Mouse (Mus musculus): ENCODE measurements around the gene Gamt. TPM values are rescaled to one million over a fixed set of nuclear protein-coding genes. Genes with fewer than 3 reads are reported as not detected.
"Not testable (repeated sequence)": the region's sequence is repeated elsewhere in the genome, so short reads cannot be mapped to it uniquely, and the experiment has no call there.

Gene Gamt
- total RNA-seq, 2 experiments from 2014 or later, result 342 to 351 TPM

GRCm38 (mm10) chr10:80227877-80228775, 32.7 kb downstream of the Gamt start:
- DNase-seq, result no peak

GRCm38 (mm10) chr10:80227166-80227539, 33.7 kb downstream of the Gamt start:
- no peak for DNase-seq

GRCm38 (mm10) chr10:80226416-80227165, 34.2 kb downstream of the Gamt start, which contains the start of gene Mum1:
Gene Mum1, plus strand, starts transcription at chr10:80226434.
- peak; percentile 98 for DNase-seq

- DNase-seq, result no peak
These were observed 34.8 kb downstream of the Gamt start for GRCm38 (mm10) chr10:80226071-80226415.

GRCm38 (mm10) chr10:80223137-80223536, 37.7 kb downstream of the Gamt start:
- not testable (repeated sequence) for DNase-seq

- DNase-seq, result no peak
These were observed 40.1 kb downstream of the Gamt start for GRCm38 (mm10) chr10:80220676-80221075.

GRCm38 (mm10) chr10:80215048-80215772, 45.6 kb downstream of the Gamt start:
- no peak for DNase-seq

GRCm38 (mm10) chr10:80211547-80212103, 49.2 kb downstream of the Gamt start:
- DNase-seq, result not testable (repeated sequence)

GRCm38 (mm10) chr10:80208841-80209371, 51.9 kb downstream of the Gamt start:
- no peak for DNase-seq

GRCm38 (mm10) chr10:80208248-80208647, 52.6 kb downstream of the Gamt start:
- no peak for DNase-seq

Small RNA genes within 50 kb of the gene (microRNA-seq; reads per million reads assigned to microRNA genes)
- 0 reads per million in 2 experiments for gene Mir6911

Other genes starting within 250 kb of the Gamt start
- gene Arhgap45, start 244.4 kb downstream of the Gamt start, total RNA-seq (2021), result 1 to 10 TPM; 2.0 to 3.5 TPM
- 10 to 100 TPM; 62.1 to 62.7 TPM for gene Polr2e, start 221.2 kb downstream of the Gamt start, total RNA-seq (2021)
- 100 to 1,000 TPM; 380 to 398 TPM for gene Gpx4, start 213.8 kb downstream of the Gamt start, total RNA-seq (2021)
- 10 to 100 TPM in 1 of 2 experiments, 1 to 10 TPM in 1; 7.7 to 11.6 TPM for gene Sbno2, start 155.4 kb downstream of the Gamt start, total RNA-seq (2021)
- 100 to 1,000 TPM; 105 to 110 TPM for gene Stk11, start 145.2 kb downstream of the Gamt start, total RNA-seq (2021)
- 100 to 1,000 TPM; 576 to 659 TPM for gene Atp5d, start 122.4 kb downstream of the Gamt start, total RNA-seq (2021)
- 1 to 10 TPM; 2.3 to 3.2 TPM for gene Cbarp, start 120.2 kb downstream of the Gamt start, total RNA-seq (2021)
- gene Midn, start 112.7 kb downstream of the Gamt start, total RNA-seq (2021), result 10 to 100 TPM; 34.3 to 62.7 TPM
- 10 to 100 TPM; 84.3 to 88.4 TPM for gene Cirbp, start 95.0 kb downstream of the Gamt start, total RNA-seq (2021)
- 1 to 10 TPM; 3.9 to 5.5 TPM for gene 1600002K03Rik, start 88.1 kb downstream of the Gamt start, total RNA-seq (2021)
- gene Efna2, start 81.5 kb downstream of the Gamt start, total RNA-seq (2021), result 1 to 10 TPM; 1.1 to 1.9 TPM
- gene Mum1, start 34.6 kb downstream of the Gamt start, total RNA-seq (2021), result 10 to 100 TPM; 26.4 to 31.3 TPM
- gene Ndufs7, start 11.9 kb downstream of the Gamt start, total RNA-seq (2021), result 100 to 1,000 TPM; 371 to 457 TPM
- 10 to 100 TPM; 67.8 to 81.0 TPM for gene Dazap1, start 474 bp upstream of the Gamt start, total RNA-seq (2021)
- 100 to 1,000 TPM; 952 to 954 TPM for gene Rps15, start 31.4 kb upstream of the Gamt start, total RNA-seq (2021)
- under 1 TPM; 0.87 to 0.95 TPM for gene Apc2, start 35.0 kb upstream of the Gamt start, total RNA-seq (2021)
- gene 2310011J03Rik, start 59.5 kb upstream of the Gamt start, total RNA-seq (2021), result 10 to 100 TPM; 10.5 to 13.1 TPM
- gene Pcsk4, start 68.5 kb upstream of the Gamt start, total RNA-seq (2021), result 1 to 10 TPM in 1 of 2 experiments, under 1 TPM in 1; 0.75 to 1.5 TPM
- gene Reep6, start 68.9 kb upstream of the Gamt start, total RNA-seq (2021), result 1 to 10 TPM; 2.1 to 2.4 TPM
- gene Adamtsl5, start 87.4 kb upstream of the Gamt start, total RNA-seq (2021), result 10 to 100 TPM; 15.2 to 20.4 TPM
- gene Plk5, start 95.4 kb upstream of the Gamt start, total RNA-seq (2021), result not detected
- 10 to 100 TPM in 1 of 2 experiments, 1 to 10 TPM in 1; 8.9 to 12.2 TPM for gene Mex3d, start 126.6 kb upstream of the Gamt start, total RNA-seq (2021)
- gene Mbd3, start 138.5 kb upstream of the Gamt start, total RNA-seq (2021), result 100 to 1,000 TPM; 107 to 120 TPM
- 100 to 1,000 TPM; 725 to 806 TPM for gene Uqcr11, start 145.8 kb upstream of the Gamt start, total RNA-seq (2021)
- gene Tcf3, start 172.6 kb upstream of the Gamt start, total RNA-seq (2021), result 10 to 100 TPM; 33.0 to 43.2 TPM
- gene Onecut3, start 233.8 kb upstream of the Gamt start, total RNA-seq (2021), result not detected

Measured in gastrocnemius, postnatal 10 days (tissue).